Mouse (Mus musculus): ENCODE measurements around the gene Rdh11. TPM values are rescaled to one million over a fixed set of nuclear protein-coding genes. Genes with fewer than 3 reads are reported as not detected.

Rdh11 gene
- polyA plus RNA-seq, 1 experiment from 2014 or later = 26.1 TPM

DNA sequence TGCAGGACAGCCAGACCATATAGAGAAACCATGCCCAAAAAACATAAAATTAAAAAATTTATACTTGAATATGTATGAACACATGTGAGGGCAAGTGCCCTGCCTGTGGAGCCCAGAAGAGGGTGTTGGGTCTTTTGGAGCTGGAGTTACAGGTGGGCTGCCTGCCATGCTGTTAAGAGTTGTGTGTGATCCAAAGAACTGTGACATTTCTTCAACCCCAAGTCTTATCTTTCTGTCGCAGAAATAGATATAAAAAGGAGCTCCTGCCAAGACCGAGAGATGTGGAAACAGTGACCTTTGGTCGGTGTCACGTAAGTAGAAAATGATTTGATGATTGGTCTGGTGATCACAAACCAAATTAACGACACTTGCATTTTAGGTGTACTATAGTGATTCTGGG, 18.4 kb downstream of the Rdh11 start:
- Histone ChIP-seq H3K4me1 (replicated peaks) (peaks cover 16% of the 10 kb centered on the region), H3K4me2 (replicated peaks) (no peak overlapping the region), H3K9ac (replicated peaks) (no peak overlapping the region), H3K27me3 (no peaks in the 10 kb centered on the region), H3K36me3 (peaks cover 33% of the 10 kb centered on the region), H3K27ac (no peak overlapping the region), H3K4me3 (replicated peaks) (no peak overlapping the region), H3K9me3 (no peaks in the 10 kb centered on the region)
- 89% methylated on average over 5 of the region's 5 CpGs for WGBS
- no peak for ATAC-seq

GRCm38 (mm10) chr12:79172019-79172941, 19.8 kb downstream of the Rdh11 start, which contains the start of gene Vti1b:
Vti1b (minus strand) TSS chr12:79172667.
- ATAC-seq = peak; percentile 99
- no peaks in the 10 kb centered on the region for H3K27me3 ChIP-seq
- H3K36me3 ChIP-seq = peaks cover 24% of the 10 kb centered on the region
- under 1% methylated on average over 73 of the region's 73 CpGs for WGBS
- H3K4me1 ChIP-seq (replicated peaks) = peaks cover 16% of the 10 kb centered on the region
- H3K4me2 ChIP-seq (replicated peaks) = peak within 1 kb of the TSS; percentile 72
- H3K9me3 ChIP-seq = no peaks in the 10 kb centered on the region
- peak within 1 kb of the TSS; percentile 89 for H3K9ac ChIP-seq (replicated peaks)
- peak within 1 kb of the TSS; percentile 99 for H3K4me3 ChIP-seq (replicated peaks)
- H3K27ac ChIP-seq = peak within 1 kb of the TSS; percentile 94

DNA sequence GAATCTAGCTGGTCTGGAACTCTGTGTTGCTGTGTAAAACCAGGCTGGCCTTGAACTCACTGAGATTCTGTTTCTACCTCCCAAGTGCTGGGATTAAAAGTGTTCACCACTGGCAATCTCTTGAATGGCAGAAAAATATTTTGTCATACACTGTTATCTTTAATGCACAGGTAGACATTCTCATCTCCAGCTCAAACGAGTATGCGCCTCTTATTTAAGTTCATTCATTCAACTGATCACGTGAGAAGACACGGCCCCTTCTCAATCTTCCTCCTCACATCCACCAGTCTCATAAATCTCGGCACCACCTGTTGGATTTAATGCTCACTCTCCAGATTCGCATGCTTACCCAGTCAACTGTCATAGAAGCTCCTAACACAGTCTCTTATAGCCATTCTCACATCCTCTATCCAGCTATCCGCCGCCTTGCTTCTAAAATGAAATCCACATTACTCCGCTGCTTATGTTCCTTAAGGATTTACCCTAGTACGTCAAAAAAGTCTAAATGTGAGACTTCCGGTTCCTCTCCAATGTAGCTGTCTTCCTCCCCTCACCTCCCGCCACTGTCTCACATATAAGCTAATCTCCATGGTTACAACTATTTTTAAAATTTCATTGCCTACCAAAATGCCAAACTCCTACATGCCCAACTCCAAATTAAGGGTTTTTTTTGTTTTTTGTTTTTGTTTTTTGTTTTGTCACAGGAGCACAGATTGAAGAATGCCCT, 20.7 kb downstream of the Rdh11 start:
- H3K9me3 ChIP-seq = no peaks in the 10 kb centered on the region
- H3K27ac ChIP-seq = peak overlapping the region; percentile 94
- peaks cover 15% of the 10 kb centered on the region for H3K36me3 ChIP-seq
- H3K27me3 ChIP-seq = no peaks in the 10 kb centered on the region
- H3K4me1 ChIP-seq (replicated peaks) = peaks cover 16% of the 10 kb centered on the region
- no peak for ATAC-seq
- peak overlapping the region; percentile 72 for H3K4me2 ChIP-seq (replicated peaks)
- 35% methylated on average over 12 of the region's 12 CpGs for WGBS
- peak overlapping the region; percentile 99 for H3K4me3 ChIP-seq (replicated peaks)
- peak overlapping the region; percentile 89 for H3K9ac ChIP-seq (replicated peaks)

DNA sequence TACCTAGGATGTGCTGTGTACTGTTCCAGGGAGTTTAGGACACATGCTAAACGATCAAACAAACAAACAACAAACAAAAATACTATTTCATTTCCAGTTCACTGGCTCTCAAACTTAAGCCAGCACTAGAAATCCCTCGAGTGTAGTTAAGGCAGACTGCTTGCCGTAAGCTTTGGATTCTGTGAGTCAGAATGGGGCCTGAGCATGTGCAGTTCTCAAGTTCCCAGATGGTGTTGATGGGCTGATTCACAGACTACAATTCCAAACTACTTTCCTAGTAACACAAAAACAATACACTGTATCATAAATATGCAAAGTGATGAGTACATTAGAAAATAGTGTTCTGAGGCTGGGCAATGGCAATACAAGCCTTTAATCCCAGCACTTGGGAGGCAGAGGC, 21.7 kb downstream of the Rdh11 start:
- H3K4me3 ChIP-seq (replicated peaks) = no peak overlapping the region
- no peak overlapping the region for H3K27ac ChIP-seq
- no peak overlapping the region for H3K9ac ChIP-seq (replicated peaks)
- no peak for ATAC-seq
- no peak overlapping the region for H3K4me2 ChIP-seq (replicated peaks)
- no peaks in the 10 kb centered on the region for H3K9me3 ChIP-seq
- peaks cover 11% of the 10 kb centered on the region for H3K36me3 ChIP-seq
- peaks cover 16% of the 10 kb centered on the region for H3K4me1 ChIP-seq (replicated peaks)
- no peaks in the 10 kb centered on the region for H3K27me3 ChIP-seq
- 89% methylated on average over 3 of the region's 3 CpGs for WGBS

- Histone ChIP-seq H3K27me3 (no peaks in the 10 kb centered on the region), H3K27ac (no peak overlapping the region), H3K9me3 (no peaks in the 10 kb centered on the region), H3K9ac (replicated peaks) (no peak overlapping the region), H3K36me3 (peaks cover 18% of the 10 kb centered on the region), H3K4me1 (replicated peaks) (peaks cover 16% of the 10 kb centered on the region), H3K4me2 (replicated peaks) (no peak overlapping the region), H3K4me3 (replicated peaks) (no peak overlapping the region)
- no peak for ATAC-seq
These were observed 22.9 kb downstream of the Rdh11 start for GRCm38 (mm10) chr12:79169173-79169572.

DNA sequence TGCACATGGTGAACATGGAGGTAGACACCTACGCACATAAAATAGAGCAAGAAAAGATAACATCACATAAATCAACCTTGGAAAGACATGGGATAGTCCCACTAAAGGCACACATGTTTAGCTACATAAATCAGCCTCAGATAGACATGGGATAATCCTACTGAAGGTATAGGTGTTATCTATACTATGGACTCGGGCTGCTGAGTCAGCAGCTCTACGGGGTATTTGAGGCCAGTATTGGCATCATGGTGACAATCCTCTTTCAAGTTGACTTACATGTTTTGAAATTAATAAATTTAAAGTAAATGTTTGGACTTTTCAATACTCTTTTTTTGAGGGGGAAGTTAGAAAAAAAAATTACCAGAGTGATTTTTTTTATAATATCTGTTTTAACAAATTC, 29.2 kb downstream of the Rdh11 start:
- H3K4me3 ChIP-seq (replicated peaks) = no peak overlapping the region
- no peaks in the 10 kb centered on the region for H3K4me1 ChIP-seq (replicated peaks)
- no peak overlapping the region for H3K9ac ChIP-seq (replicated peaks)
- peaks cover 72% of the 10 kb centered on the region for H3K36me3 ChIP-seq
- H3K27ac ChIP-seq = no peak overlapping the region
- no peaks in the 10 kb centered on the region for H3K9me3 ChIP-seq
- H3K4me2 ChIP-seq (replicated peaks) = no peak overlapping the region
- no peaks in the 10 kb centered on the region for H3K27me3 ChIP-seq
- no peak for ATAC-seq
- WGBS = 96% methylated on average over 3 of the region's 3 CpGs

DNA sequence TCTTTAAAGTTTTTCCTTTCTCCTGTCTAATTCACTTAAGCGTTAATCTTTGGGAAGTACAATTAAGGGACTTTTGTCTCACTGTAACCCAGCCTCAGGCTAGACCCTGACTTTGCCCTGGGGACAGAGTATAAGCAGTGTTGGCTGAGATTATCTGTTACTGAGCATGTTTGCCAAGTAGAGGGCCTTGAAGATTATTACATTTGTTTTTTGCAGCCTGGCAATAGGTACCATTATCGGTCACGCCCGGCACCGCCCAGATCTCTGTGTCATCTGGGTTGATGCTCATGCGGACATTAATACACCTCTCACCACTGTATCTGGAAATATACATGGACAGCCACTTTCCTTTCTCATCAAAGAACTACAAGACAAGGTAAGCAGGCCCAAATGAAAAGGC, 42.4 kb downstream of the Rdh11 start:
- ATAC-seq = no peak
- H3K4me2 ChIP-seq (replicated peaks) = no peak overlapping the region
- no peaks in the 10 kb centered on the region for H3K4me1 ChIP-seq (replicated peaks)
- peaks cover 38% of the 10 kb centered on the region for H3K36me3 ChIP-seq
- H3K4me3 ChIP-seq (replicated peaks) = no peak overlapping the region
- H3K27me3 ChIP-seq = no peaks in the 10 kb centered on the region
- WGBS = 95% methylated on average over 6 of the region's 6 CpGs
- H3K9ac ChIP-seq (replicated peaks) = no peak overlapping the region
- H3K9me3 ChIP-seq = no peaks in the 10 kb centered on the region
- no peak overlapping the region for H3K27ac ChIP-seq

DNA sequence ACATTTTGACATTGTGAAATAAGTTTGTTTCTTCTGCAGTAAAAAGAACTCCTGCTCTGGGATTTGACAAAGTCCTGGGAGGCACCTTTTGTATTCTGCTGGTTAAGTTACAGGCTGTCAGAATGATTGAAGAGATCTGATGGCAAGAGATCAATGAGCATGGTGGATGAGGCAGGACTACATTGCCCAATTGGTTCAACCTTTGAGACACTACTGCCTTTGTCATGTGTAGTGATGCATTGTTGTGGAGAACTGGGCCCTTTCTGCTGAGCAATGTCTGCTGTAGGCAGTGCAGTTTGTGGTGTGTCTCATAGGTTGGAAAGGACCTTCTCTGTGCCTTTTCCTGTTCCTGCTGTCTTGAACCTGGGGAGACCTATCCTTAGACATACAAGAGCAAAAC, 50.7 kb downstream of the Rdh11 start:
- Histone ChIP-seq H3K4me1 (replicated peaks) (no peaks in the 10 kb centered on the region), H3K27me3 (no peaks in the 10 kb centered on the region), H3K9me3 (no peaks in the 10 kb centered on the region), H3K4me2 (replicated peaks) (no peak overlapping the region), H3K9ac (replicated peaks) (no peak overlapping the region), H3K4me3 (replicated peaks) (no peak overlapping the region), H3K36me3 (no peaks in the 10 kb centered on the region), H3K27ac (no peak overlapping the region)
- ATAC-seq = no peak

DNA sequence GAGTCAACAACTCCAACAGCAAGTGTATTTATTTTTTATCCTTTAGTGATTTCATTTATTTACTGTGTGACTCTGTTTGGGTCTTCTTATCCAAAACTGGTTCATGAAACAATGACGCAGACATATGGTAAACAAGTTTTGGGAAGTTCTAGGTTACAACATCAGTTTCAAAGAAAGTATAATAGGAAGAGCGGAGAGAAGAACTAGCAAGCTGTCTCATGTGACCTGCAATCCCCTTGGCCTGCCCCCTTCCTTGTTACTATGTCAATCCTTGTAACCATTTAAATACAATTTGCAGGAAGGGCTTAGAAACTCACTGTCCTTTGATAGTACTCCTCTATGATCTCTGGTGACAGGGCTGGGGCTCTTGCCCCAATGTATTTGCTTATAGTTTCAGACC, 51.3 kb downstream of the Rdh11 start:
- Histone ChIP-seq H3K9me3 (no peaks in the 10 kb centered on the region), H3K36me3 (no peaks in the 10 kb centered on the region), H3K4me3 (replicated peaks) (no peak overlapping the region), H3K9ac (replicated peaks) (no peak overlapping the region), H3K27me3 (no peaks in the 10 kb centered on the region), H3K4me2 (replicated peaks) (no peak overlapping the region), H3K4me1 (replicated peaks) (no peaks in the 10 kb centered on the region), H3K27ac (no peak overlapping the region)
- 88% methylated on average over 2 of the region's 2 CpGs for WGBS
- ATAC-seq = no peak

GRCm38 (mm10) chr12:79139417-79139816, 52.7 kb downstream of the Rdh11 start:
- Histone ChIP-seq H3K27ac (no peak overlapping the region), H3K4me2 (replicated peaks) (no peak overlapping the region), H3K9ac (replicated peaks) (no peak overlapping the region), H3K27me3 (peaks cover 4% of the 10 kb centered on the region; the same call in 1 of the 2 replicates), H3K4me1 (replicated peaks) (no peaks in the 10 kb centered on the region), H3K4me3 (replicated peaks) (no peak overlapping the region), H3K36me3 (no peaks in the 10 kb centered on the region), H3K9me3 (no peaks in the 10 kb centered on the region)
- 55% methylated on average over 1 of the region's 1 CpGs for WGBS
- ATAC-seq = no peak

DNA sequence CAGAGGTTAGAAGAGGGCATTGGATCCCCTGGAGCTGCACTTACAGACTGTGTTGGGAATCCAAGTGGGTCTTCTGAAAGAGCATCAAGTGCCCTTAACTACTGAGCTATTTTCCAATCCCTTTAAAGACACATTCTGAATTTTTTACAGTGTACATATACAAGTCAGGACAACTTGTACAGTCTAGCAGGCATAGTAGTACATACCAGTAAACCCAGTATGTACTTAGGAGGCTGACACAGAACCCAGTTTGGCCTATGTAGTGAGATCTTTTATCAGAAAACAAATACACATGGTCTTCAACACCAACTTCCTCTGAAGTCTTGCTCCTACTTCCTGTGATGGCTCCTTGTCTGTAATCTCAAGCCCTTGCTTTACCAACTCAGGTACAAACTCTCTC, 53.1 kb downstream of the Rdh11 start:
- H3K36me3 ChIP-seq = no peaks in the 10 kb centered on the region
- no peak overlapping the region for H3K27ac ChIP-seq
- H3K4me3 ChIP-seq (replicated peaks) = no peak overlapping the region
- H3K27me3 ChIP-seq = peaks cover 6% of the 10 kb centered on the region; the same call in 1 of the 2 replicates
- H3K4me1 ChIP-seq (replicated peaks) = no peaks in the 10 kb centered on the region
- ATAC-seq = no peak
- no peaks in the 10 kb centered on the region for H3K9me3 ChIP-seq
- no peak overlapping the region for H3K9ac ChIP-seq (replicated peaks)
- H3K4me2 ChIP-seq (replicated peaks) = no peak overlapping the region

DNA sequence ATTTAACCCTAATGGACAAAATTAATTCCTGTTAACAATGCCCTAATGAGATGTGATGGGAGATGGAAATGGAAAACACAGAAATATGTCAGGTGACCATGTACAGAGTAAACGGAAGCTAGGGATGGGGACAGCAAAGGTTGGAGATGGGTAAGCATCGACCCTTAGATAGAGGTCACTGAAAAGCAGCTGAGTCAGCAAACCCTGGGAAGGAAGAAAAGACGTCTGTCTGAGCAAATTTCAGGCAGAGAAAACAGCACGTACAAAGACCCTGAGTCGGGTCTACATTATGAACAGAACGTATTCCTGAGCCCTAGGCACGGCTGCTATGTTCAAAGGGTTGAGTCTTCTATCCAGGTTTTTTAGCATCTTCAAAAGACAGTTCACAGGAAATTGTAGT, 55.1 kb downstream of the Rdh11 start:
- H3K9me3 ChIP-seq = no peaks in the 10 kb centered on the region
- no peak overlapping the region for H3K4me3 ChIP-seq (replicated peaks)
- no peak for ATAC-seq
- 78% methylated on average over 7 of the region's 7 CpGs for WGBS
- H3K4me2 ChIP-seq (replicated peaks) = no peak overlapping the region
- H3K4me1 ChIP-seq (replicated peaks) = peaks cover under 1% of the 10 kb centered on the region
- peaks cover 25% of the 10 kb centered on the region for H3K27me3 ChIP-seq
- no peaks in the 10 kb centered on the region for H3K36me3 ChIP-seq
- H3K9ac ChIP-seq (replicated peaks) = no peak overlapping the region
- H3K27ac ChIP-seq = no peak overlapping the region

Measured in midbrain, embryonic 13.5 days (tissue).